Mouse (Mus musculus): ENCODE results near the gene Spr. TPM values are rescaled to one million over a fixed set of nuclear protein-coding genes. Genes with fewer than 3 reads are reported as not detected.
A peak's percentile ranks its signal among the peaks of the same experiment; 100 is the strongest.
"Not testable (repeated sequence)": the region's sequence is repeated elsewhere in the genome, so short reads cannot be mapped to it uniquely, and the experiment has no call there.

Gene Spr
- total RNA-seq, 2 experiments from 2014 or later = 44.5 to 48.2 TPM

DNA sequence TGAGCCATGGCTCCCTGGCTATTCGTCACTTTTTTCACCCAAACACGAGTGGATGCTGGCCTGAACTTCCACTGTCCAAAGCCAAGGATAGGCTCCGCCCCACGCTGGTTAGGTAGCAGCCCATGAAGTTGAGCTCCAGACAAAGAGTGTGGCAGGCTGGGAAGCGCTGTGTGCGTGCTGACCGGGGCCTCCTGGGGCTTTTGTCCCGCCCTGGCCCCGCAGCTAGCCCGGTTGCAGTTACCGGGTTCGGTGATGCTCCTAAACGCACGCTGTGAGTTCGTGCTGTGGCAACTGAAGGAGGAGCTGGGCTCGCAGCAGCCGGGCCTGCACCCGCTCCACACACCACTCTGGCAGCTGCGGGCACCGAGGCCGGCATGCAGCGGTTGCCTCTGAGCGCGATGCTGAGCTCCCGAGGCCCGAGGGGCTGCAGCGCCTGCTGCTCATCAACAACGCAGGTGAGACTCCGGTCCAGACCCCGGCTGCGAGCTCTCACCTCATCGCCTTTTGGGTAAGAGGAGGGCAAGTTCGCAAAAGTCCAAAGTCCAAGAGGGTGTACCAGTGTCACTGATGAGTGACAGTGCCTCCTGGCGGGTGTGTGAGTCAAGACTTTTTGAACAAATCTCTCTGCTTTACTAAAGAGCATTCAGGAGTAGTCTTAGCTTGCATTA lies 17.4 kb upstream of the Spr start:
- Histone ChIP-seq H3K27ac (no peak overlapping the region), H3K4me3 (peak overlapping the region; percentile 43)
- TF ChIP-seq CTCF (conservative IDR thresholded peaks at IDR 0.05) = peak; percentile 75
- DNase-seq (ENCODE audit: low spot score in 2 of 2) = no peak

DNA sequence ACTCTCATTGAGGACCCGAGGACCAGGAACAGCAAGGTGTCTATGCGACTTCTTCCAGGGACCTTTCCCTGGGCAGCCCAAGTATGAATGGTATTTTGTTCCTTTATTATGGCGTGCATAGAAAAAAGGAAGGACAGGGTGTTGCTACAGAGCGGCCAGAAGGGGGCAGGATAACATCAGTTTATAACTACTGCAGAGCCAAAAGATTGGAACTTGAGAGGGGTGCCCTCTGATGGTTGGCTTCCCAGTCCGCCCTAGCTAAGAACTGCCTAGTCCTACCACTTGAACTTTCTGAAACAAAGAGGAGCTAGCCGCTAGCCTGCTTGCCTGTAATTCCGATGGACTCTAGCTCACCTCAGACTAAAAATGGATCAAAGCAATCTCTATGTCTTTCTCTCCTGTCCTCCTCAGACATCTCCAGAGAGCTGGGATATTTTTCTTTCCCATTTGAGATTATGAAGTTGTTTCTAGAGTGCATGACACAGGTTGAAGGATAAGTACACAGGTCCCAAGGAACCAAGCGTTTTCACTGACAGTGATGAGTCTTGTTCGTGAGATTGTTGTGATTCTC lies 16.5 kb upstream of the Spr start:
- peak; percentile 74 to 86 for DNase-seq (ENCODE audit: low spot score in 2 of 2)
- TF ChIP-seq CTCF (conservative IDR thresholded peaks at IDR 0.05) = peak; percentile 92
- H3K27ac ChIP-seq = no peak overlapping the region
- H3K4me3 ChIP-seq = no peak overlapping the region

DNA sequence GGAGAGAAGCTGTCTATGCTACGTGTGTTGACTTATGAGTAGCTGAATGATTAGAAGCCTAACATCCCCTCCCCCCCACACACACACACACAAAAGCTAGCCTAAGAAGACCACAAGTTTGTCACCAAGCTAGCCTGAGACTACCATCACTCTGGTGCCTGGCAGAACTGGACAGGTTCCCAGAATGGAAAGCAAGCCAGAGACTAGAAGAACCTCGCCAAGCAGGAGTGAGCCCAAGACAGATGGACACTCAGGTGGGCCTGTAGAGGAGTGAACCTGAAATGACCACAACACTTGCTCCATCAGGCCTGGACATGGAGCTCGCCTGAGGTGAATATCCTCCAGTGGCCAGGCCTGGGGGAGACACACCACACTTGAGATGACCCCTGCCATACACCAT lies 12.8 kb upstream of the Spr start:
- no peak overlapping the region for H3K4me3 ChIP-seq
- H3K27ac ChIP-seq = no peak overlapping the region
- DNase-seq (ENCODE audit: low spot score in 2 of 2) = no peak
- TF ChIP-seq CTCF (conservative IDR thresholded peaks at IDR 0.05) = no peak

DNA sequence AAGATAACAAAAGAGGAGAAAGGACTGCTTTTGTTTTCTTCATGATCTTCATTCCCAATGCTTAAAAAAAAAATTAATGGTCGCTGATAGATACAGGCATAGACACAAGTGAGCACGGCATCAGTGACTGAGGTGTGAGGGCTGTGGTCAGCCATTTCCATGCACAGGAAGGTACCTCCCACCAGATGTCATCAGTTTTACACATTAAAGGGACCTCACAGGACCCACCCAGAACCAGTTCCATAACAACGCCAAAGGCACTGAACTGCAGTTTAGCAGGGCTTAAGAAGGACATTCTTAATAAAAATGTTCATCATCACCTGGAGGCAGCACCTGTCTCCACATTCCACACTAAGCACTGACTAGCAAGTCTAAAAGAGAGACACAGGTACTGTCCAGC lies 10.1 kb upstream of the Spr start:
- no peak for DNase-seq (ENCODE audit: low spot score in 2 of 2)
- H3K27ac ChIP-seq = no peak overlapping the region
- no peak for TF ChIP-seq CTCF (conservative IDR thresholded peaks at IDR 0.05)
- H3K4me3 ChIP-seq = no peak overlapping the region

DNA sequence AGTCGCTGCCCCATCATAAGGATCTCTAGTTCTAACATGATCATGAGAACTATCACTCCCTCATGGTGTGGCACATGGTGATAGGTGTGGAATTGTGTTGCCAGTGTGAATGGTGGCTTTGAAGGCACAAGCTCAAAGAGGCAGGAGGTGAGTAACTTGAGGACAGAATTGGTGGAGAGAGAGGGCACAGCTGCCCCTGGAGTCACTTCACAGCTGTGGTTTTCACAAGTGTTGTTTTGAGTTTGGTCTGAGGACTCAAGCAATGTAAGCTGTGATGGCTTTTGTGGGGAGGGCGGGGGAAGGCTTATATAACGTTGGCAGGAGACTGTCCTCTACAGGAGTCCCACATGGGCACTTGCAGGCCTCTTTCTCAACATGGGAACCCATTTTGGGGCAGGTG lies 6.9 kb upstream of the Spr start:
- Histone ChIP-seq H3K27ac (no peak overlapping the region), H3K4me3 (no peak overlapping the region)
- no peak for TF ChIP-seq CTCF (conservative IDR thresholded peaks at IDR 0.05)
- no peak for DNase-seq (ENCODE audit: low spot score in 2 of 2)

DNA sequence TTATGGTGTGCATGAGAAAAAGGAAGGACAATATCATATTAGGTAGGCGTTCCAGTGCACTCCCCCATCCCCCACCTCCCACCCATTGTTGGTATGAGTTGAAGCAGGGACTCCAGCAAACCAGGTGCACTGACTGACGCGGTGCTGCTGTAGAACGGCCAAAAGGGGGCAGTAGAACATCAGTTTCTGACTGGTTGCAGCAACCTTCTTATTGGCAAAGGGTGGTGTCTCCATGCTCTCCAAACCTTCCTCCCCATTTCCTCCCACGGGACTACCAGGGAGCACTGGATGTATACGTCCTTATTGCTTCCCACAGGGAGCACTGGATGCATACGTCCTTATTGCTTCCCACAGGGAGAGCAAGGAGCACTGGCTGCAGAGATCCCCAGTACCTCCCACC lies 3.4 kb upstream of the Spr start:
- DNase-seq (ENCODE audit: low spot score in 2 of 2) = peak; percentile 38 to 45
- TF ChIP-seq CTCF (conservative IDR thresholded peaks at IDR 0.05) = peak; percentile 72
- not testable (repeated sequence) for H3K27ac ChIP-seq, H3K4me3 ChIP-seq

DNA sequence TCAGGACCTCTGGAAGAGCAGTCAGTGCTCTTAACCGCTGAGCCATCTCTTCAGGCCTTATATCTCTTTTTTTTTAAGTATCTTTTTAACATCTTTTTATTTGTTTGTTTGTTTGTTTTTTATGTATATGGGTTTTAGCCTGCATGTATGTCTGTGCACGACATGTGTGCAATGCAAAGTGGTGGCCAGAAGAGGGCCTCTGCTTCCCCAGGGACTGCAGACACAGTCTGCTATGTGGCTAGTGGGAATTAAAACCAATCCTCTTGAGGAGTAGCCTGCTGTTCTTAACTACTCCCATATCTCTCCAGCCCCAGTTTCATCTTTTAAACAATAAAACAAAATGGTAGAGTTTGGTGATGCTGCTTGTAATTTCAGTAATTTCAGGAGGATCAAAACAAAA lies 2.0 kb upstream of the Spr start:
- Histone ChIP-seq H3K4me3 (no peak overlapping the region), H3K27ac (no peak overlapping the region)
- TF ChIP-seq CTCF (conservative IDR thresholded peaks at IDR 0.05) = 0 out of 2 replicates have a peak, but pooled peaks have one; percentile 16
- no peak for DNase-seq (ENCODE audit: low spot score in 2 of 2)

DNA sequence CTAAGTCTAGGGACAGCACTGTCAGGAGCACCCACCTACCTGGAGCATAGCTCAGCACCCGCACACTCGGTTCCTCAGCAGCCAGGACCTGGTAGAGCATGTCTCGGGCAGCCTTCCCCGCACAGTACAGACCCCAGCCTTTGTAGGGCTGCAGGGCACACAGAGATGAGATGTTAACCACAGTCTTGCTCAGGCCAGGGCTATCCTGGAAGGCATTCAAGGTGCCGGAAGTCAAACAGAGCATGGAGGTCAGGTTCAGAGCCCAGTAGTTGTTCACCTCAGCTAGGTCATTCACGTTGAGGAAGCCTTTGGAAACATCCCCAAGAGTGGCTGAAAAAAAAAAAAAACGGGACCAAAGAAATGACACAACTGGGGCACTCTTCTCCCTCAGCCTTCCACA lies 782 bp downstream of the Spr start:
- peak overlapping the region; percentile 85 for H3K4me3 ChIP-seq
- DNase-seq (ENCODE audit: low spot score in 2 of 2); H3K27ac ChIP-seq: not testable (repeated sequence)

DNA sequence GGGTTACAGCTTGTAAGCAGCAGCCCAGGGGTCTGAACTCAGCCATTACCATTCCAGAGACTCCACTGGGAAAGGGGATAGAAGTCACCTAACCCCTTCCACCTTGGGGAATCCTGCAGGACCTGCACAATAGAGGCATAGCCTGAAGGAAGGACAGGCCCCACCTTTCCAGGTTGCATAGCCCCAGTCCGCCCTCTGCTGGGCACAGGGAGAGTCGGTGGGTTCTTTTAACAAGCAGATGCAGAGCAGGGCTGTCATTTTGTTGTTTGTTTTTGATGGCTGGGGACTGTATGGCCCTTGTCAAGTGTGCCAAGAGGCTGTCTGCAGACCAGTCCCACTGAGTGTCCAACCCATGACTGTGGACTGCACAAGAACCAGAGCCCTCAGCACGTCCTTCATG lies 4.8 kb downstream of the Spr start:
- not testable (repeated sequence) for H3K27ac ChIP-seq; DNase-seq (ENCODE audit: low spot score in 2 of 2); H3K4me3 ChIP-seq
- peak; percentile 78 for TF ChIP-seq CTCF (conservative IDR thresholded peaks at IDR 0.05)

DNA sequence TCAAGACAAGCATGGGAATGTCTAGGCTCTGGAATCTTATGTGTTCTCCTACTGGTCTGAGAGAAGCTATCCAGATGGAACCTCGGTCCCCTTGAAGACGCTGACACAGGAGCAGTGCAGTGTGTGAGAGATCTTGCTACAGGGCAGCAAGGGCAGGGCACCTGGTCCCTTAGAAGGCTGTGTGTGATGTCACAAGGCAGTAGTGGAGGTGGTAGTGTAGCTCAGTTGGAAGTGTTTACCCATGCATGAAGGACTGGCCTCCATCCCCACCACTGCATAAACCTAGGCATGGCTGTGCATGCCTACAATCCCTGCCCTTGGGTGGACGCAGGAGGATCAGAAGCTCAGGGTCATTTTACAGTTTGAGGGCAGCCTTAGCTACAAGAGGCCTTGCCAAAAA lies 5.3 kb downstream of the Spr start:
- H3K27ac ChIP-seq; H3K4me3 ChIP-seq; DNase-seq (ENCODE audit: low spot score in 2 of 2): not testable (repeated sequence)

DNA sequence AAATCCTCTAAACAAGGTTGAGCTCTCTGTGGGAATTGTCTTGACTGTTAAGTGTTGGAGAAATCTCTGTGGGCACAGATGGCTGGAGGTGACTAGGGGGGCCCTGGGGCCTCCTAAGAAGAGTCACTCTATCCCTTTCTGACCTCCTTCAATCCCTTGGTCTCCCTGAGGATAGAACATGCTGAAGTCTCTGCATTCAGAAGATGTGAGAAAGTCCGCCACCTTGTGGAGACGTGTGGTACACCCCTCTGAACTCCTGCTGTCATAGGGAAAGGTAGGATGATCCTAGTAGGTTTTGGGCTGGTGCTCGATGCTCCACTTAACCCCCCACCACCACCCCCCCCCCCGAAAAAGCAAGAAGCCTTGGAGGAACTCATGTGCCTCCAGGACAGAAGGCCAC lies 5.9 kb downstream of the Spr start:
- H3K4me3 ChIP-seq = no peak overlapping the region

DNA sequence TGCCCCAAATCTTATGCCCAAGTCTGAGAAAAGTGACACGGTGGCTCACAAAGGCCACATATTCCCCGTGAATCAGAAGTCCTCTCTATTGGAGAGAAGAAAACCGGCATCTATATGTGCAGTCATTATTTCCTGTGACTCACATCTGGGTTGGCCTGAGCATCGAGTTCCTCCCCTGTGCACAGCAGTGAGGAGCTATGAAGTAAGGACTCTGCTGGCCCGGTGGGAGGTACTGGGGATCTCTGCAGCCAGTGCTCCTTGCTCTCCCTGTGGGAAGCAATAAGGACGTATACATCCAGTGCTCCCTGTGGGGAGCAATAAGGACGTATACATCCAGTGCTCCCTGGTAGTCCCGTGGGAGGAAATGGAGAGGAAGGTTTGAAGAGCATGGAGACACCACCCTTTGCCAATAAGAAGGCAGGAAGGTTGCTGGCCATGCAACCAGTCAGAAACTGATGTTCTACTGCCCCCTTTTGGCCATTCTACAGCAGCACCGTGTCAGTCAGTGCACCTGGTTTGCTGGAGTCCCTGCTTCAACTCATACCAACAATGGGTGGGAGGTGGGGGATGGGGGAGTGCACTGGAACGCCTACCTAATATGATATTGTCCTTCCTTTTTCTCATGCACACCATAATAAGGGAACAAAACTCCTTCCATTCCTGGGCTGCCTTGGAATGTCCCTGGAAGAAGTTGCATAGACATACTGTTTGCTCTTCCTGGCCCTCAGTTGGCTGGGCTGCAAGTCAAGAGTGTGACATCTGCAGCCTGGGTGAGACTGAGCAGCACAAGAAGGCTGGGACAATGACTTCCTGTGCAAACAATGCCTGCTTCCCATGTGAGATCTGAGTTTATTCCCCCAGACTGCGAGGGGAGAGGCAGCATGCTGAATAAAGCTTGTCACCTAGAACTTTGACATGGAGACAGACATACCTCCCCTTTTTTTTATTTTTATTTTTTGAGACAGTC lies 19.7 kb downstream of the Spr start:
- peak; percentile 78 for TF ChIP-seq CTCF (conservative IDR thresholded peaks at IDR 0.05)
- not testable (repeated sequence) for H3K27ac ChIP-seq, H3K4me3 ChIP-seq
- DNase-seq (ENCODE audit: low spot score in 2 of 2) = peak; percentile 55 to 66

More for the DNA sequence above, 5.9 kb downstream of the Spr start:
- DNase-seq (ENCODE audit: low spot score in 2 of 2) = peak; percentile 60 to 84
- peak; percentile 85 for TF ChIP-seq CTCF (conservative IDR thresholded peaks at IDR 0.05)
- H3K27ac ChIP-seq = no peak overlapping the region

DNA sequence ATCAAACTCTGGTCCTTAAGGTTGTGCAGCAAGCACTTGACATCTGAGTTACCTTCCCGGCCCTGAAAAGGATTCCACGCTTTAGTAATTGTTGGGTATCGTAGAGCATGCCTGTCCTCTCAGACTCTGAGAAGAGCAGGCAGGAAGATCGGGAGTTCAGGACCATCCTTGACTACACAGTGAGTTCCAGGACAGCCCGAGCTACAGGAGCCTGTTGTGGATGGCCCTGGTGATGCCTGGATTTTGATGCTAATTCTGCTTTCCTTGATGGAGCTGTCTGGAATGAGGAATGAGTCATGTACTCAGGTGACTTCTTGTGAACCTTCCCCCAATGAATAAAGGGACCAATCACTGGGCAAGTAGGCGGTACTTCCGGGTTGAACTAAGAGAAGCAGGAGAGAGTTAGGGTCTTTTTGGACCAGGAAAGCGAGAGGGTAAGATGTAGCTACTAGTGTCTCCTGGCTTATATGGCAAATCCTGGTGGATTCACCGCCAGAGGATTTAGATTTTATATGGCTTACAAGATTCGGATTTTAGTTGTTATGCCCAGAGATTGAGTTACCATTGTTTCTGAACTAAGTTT lies 32.4 kb downstream of the Spr start:
- Histone ChIP-seq H3K4me3 (no peak overlapping the region), H3K27ac (no peak overlapping the region)
- no peak for DNase-seq (ENCODE audit: low spot score in 2 of 2)
- no peak for TF ChIP-seq CTCF (conservative IDR thresholded peaks at IDR 0.05)
